8 mouse cellular contexts compared by ENCODE assay signal in the genomic region with DNA sequence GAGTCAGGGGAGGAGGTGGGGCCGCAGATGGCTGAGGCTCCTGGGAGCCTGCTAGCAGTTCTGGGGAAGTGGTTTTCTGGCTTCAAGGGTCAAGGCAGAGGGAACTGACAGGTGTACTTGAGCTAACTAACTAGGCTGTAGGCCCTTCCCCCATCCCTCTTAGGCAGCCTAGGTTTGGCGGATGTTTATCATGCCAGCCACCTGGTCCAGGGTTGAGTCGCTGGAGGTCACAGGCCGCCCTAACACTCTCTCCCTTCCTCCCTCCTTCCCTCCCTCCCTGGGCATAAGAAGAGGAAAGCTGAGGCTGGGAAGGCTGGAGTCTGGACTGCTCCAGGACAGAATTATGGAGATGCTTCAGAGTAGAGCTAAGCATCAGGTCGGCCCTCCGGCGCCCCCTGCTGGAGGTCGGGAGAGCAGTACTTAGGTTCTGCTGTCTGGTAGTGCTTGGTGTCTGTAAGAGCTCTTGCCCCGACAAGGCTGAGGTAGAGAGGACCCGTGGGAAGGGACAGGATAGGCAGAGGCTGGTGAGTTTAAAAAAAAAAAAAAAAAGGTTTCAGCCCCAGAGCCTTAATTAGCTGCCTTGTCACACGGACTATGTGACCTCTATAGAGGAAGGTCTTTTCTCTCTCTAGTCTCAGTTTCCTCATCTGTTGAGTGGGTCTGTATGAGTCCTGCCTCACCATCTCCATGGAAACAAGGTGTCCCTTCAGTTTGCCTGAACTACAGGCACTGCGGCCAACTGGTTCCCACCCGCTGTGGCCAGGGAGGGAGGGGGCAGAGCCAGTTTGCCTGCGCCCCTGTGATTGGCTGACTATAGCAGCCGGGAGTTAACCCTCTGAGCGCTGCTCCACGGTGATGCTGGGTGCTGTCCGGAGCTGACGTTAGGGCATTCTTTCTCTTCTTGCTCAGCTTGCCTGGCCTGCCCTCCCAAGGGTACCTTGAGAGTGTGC. TPM values are rescaled to one million over a fixed set of nuclear protein-coding genes. Genes with fewer than 3 reads are reported as not detected.
A peak's percentile ranks its signal among the peaks of the same experiment; 100 is the strongest.
DNase-seq lines count a peak whose midpoint lies in the region; ATAC-seq and TF ChIP-seq lines count a peak whose summit lies in the region.

No protein-coding gene starts in this region.

- no peak overlapping the region for H3K9ac ChIP-seq in intestine, postnatal 0 days (ENCODE audit: low read depth, low read length)

- 4% methylated on average over 19 of the region's 19 CpGs for WGBS in intestine, postnatal 0 days
- WGBS in midbrain, embryonic 10.5 days: 15% methylated on average over 19 of the region's 19 CpGs

- H3K27ac ChIP-seq in intestine, postnatal 0 days (ENCODE audit: low read depth, low read length): no peak overlapping the region
- peak overlapping the region; percentile 10; the same call in 1 of the 2 replicates for H3K27ac ChIP-seq in midbrain, embryonic 10.5 days (replicated peaks)

- DNase-seq in adrenal gland, postnatal 10 days: peak; percentile 96
- peak; percentile 87 for DNase-seq in embryo, embryonic 9.5 days (ENCODE audit: extremely low spot score)
- peak; percentile 94 for DNase-seq in left cerebral cortex, postnatal 4 days
- peak; percentile 88 for DNase-seq in midbrain, embryonic 10.5 days (ENCODE audit: low spot score)
- DNase-seq in right cerebral cortex, postnatal 4 days: peak; percentile 96
- peak; percentile 85 for DNase-seq in yolk sac, embryonic 10.5 days (ENCODE audit: low spot score)

- peaks cover 17% of the 10 kb centered on the region; the same call in 1 of the 2 replicates for H3K4me1 ChIP-seq in intestine, postnatal 0 days (replicated peaks; ENCODE audit: control insufficient read depth, insufficient read depth, low read length)
- peaks cover 65% of the 10 kb centered on the region for H3K4me1 ChIP-seq in midbrain, embryonic 10.5 days

- intact Hi-C loops in left cerebral cortex, postnatal 4 days (cut with DNase I): no loop called here

- H3K4me3 ChIP-seq in intestine, postnatal 0 days (ENCODE audit: low read depth, low read length): peak overlapping the region; percentile 33
- H3K4me3 ChIP-seq in midbrain, embryonic 10.5 days: peak overlapping the region; percentile 43

- H3K27me3 ChIP-seq in intestine, postnatal 0 days (replicated peaks; ENCODE audit: control insufficient read depth, insufficient read depth, low read length): no peaks in the 10 kb centered on the region
- no peaks in the 10 kb centered on the region for H3K27me3 ChIP-seq in midbrain, embryonic 10.5 days (ENCODE audit: low read depth, poor library complexity, severe bottlenecking)

- H3K36me3 ChIP-seq in intestine, postnatal 0 days (ENCODE audit: control insufficient read depth, insufficient read depth): peaks cover 71% of the 10 kb centered on the region
- H3K36me3 ChIP-seq in midbrain, embryonic 10.5 days: peaks cover 100% of the 10 kb centered on the region

- H3K4me2 ChIP-seq in intestine, postnatal 0 days (replicated peaks; ENCODE audit: low read depth): peak overlapping the region; percentile 66

- ATAC-seq in granulocyte monocyte progenitor cell, adult 5-6 weeks (replicated peaks; ENCODE audit: poor library complexity, severe bottlenecking): peak; percentile 34
- peak; percentile 78 for ATAC-seq in intestine, postnatal 0 days

- no peaks in the 10 kb centered on the region for H3K9me3 ChIP-seq in intestine, postnatal 0 days (ENCODE audit: control insufficient read depth)
- H3K9me3 ChIP-seq in midbrain, embryonic 10.5 days (replicated peaks): no peaks in the 10 kb centered on the region

- peak; percentile 97 for TF ChIP-seq CTCF in intestine, postnatal 0 days (IDR thresholded peaks at IDR 0.05; ENCODE audit: low read depth)

RNA-seq across cellular contexts. Expression of gene Setd1b, which starts 7.7 kb away (rescaled TPM):
- total RNA-seq in adrenal gland, postnatal 10 days (2021): 10 to 100 TPM; 19.5 to 27.4 TPM
- 29.5 and 37.5 TPM in 2 replicates for total RNA-seq in granulocyte monocyte progenitor cell, adult 5-6 weeks (2014; fragmentation: Nextera tagmentation)
- 1.2 TPM in 2 replicates for total RNA-seq in granulocyte monocyte progenitor cell, adult 5-6 weeks (2017)
- polyA plus RNA-seq in intestine, postnatal 0 days (2015; fragmentation: Nextera tagmentation; extraction: Ambion mirVana): 5.4 and 6.7 TPM in 2 replicates
- total RNA-seq in left cerebral cortex, postnatal 4 days (2021): 10 to 100 TPM; 38.5 to 43.9 TPM
- polyA plus RNA-seq in midbrain, embryonic 10.5 days (2016; fragmentation: Nextera tagmentation; extraction: Ambion mirVana): 7.4 and 7.9 TPM in 2 replicates

RNA-seq across cellular contexts. Expression of gene Rhof, which starts 17.2 kb away (rescaled TPM):
- 1 to 10 TPM; 1.6 to 1.8 TPM for total RNA-seq in adrenal gland, postnatal 10 days (2021)
- 1.5 TPM in 1 of 2 replicates, not detected in the other for total RNA-seq in granulocyte monocyte progenitor cell, adult 5-6 weeks (2014; fragmentation: Nextera tagmentation)
- total RNA-seq in granulocyte monocyte progenitor cell, adult 5-6 weeks (2017): 0.26 and 1.6 TPM in 2 replicates
- polyA plus RNA-seq in intestine, postnatal 0 days (2015; fragmentation: Nextera tagmentation; extraction: Ambion mirVana): 17.0 TPM in 2 replicates
- total RNA-seq in left cerebral cortex, postnatal 4 days (2021): 10 to 100 TPM; 44.0 to 48.8 TPM
- polyA plus RNA-seq in midbrain, embryonic 10.5 days (2016; fragmentation: Nextera tagmentation; extraction: Ambion mirVana): 1.4 and 1.9 TPM in 2 replicates

RNA-seq across cellular contexts. Expression of gene Psmd9, which starts 19.5 kb away (rescaled TPM):
- total RNA-seq in adrenal gland, postnatal 10 days (2021): 10 to 100 TPM; 29.0 to 29.4 TPM
- 26.5 and 45.9 TPM in 2 replicates for total RNA-seq in granulocyte monocyte progenitor cell, adult 5-6 weeks (2014; fragmentation: Nextera tagmentation)
- total RNA-seq in granulocyte monocyte progenitor cell, adult 5-6 weeks (2017): 15.5 and 25.2 TPM in 2 replicates
- 50.9 and 57.5 TPM in 2 replicates for polyA plus RNA-seq in intestine, postnatal 0 days (2015; fragmentation: Nextera tagmentation; extraction: Ambion mirVana)
- 10 to 100 TPM; 34.9 to 39.3 TPM for total RNA-seq in left cerebral cortex, postnatal 4 days (2021)
- 75.7 and 78.5 TPM in 2 replicates for polyA plus RNA-seq in midbrain, embryonic 10.5 days (2016; fragmentation: Nextera tagmentation; extraction: Ambion mirVana)

RNA-seq across cellular contexts. Expression of gene Hpd, which starts 32.8 kb away (rescaled TPM):
- 100 to 1,000 TPM in 1 of 2 experiments, 10 to 100 TPM in 1; 65.8 to 142 TPM for total RNA-seq in adrenal gland, postnatal 10 days (2021)
- not detected in 2 replicates for total RNA-seq in granulocyte monocyte progenitor cell, adult 5-6 weeks (2014; fragmentation: Nextera tagmentation)
- total RNA-seq in granulocyte monocyte progenitor cell, adult 5-6 weeks (2017): not detected in 2 replicates
- 3.9 and 4.7 TPM in 2 replicates for polyA plus RNA-seq in intestine, postnatal 0 days (2015; fragmentation: Nextera tagmentation; extraction: Ambion mirVana)
- not detected for total RNA-seq in left cerebral cortex, postnatal 4 days (2021)
- not detected in 2 replicates for polyA plus RNA-seq in midbrain, embryonic 10.5 days (2016; fragmentation: Nextera tagmentation; extraction: Ambion mirVana)

Comparison
In these comparisons a context has a peak if more than half of its experiments do, and no peak if none do; other contexts are left out.
1. RNA of gene Rhof, which starts 17.2 kb away (total RNA-seq): 44.0 to 48.8 TPM in left cerebral cortex, postnatal 4 days; 1.6 to 1.8 TPM in adrenal gland, postnatal 10 days and 0.26 to 1.6 TPM in granulocyte monocyte progenitor cell, adult 5-6 weeks; every median in the first group is over 10 times any median in the second.
2. Peak in every context shown above with its lines, with median percentiles within 50 percentile points of each other: DNase-seq.